Mouse (Mus musculus) kidney, adult 2 months (tissue): Measurements from ENCODE around the gene Spc24.

Source experiments
- CTCF ChIP-seq: fragments of 200-500 bp; conservative IDR thresholded peaks from 2 replicates; pipeline ENCODE4 v1.5.1; 2011; ENCODE audit warnings: low read depth, mild to moderate bottlenecking, control low read depth, low read length, moderate library complexity, mixed read lengths; ENCODE audit not compliant: insufficient read depth, insufficient read length
- POLR2A ChIP-seq: fragments of 200-500 bp; IDR thresholded peaks from one replicate; pipeline ENCODE4 v1.6.1; 2011; ENCODE audit warnings: low read depth, low read length, control low read depth

DNA sequence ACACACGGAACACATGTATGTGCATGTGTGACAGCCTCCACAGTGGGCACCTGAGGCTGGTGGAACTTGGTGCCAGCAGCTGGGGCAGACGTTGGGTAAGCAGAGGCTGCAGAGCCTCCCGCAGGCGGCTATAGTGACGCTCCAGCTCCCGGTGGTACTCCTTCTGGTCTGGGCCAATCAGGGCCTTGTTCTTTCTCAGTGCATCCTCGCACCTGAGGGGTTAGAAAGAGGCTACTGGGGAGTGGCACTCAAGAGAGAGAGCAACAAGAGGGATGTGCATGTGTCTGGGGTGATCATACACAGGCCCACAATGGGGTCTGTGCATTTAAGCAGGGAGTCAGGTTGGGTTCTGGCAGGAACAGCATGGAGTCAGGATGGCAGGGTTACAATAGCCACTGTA is 41.0 kb upstream of the Spc24 start:
- TF ChIP-seq POLR2A (no peak), CTCF (no peak)
